Mouse (Mus musculus): Measurements from ENCODE around the gene Rb1.
A peak's percentile ranks its signal among the peaks of the same experiment; 100 is the strongest.

Rb1 gene

DNA sequence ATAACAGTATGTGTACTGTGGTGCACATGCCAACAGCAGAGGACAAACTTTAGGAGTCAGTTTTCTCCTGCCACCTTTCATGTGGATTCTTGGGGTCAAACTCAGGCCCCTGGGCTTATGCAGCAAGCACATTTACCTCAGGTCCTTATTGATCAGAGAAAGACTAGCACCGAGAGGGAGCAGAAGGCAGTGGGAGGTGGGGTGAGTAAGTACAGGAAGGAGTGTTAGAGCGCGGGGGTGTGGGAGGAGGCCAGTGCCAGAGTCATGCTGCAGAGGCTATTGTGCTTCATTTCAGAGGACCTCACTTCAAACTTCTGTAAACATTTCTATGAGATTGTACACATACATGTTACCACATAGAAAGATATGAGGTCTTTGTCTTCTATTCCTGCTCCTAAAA lies 124.2 kb downstream of the Rb1 start:
- peak; percentile 40 for DNase-seq

DNA sequence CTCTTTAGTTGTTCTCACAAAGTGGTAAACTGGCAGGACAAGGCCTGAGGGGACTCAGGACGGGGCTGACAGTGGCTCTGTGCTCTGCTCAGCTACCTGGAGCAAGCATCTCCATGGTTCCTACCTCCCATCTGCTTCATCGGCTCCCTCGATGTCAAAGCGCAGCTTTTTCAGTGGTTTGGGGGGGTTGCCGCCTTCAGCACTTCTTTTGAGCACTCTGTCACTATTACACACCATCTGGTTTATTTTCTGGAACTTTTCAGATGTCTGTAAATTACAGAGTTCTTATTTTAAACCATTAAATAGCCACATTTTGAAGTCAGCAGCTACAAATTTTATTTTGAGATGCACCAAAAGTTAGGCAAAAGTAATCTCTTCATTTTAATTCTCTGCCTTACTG lies 126.6 kb downstream of the Rb1 start:
- DNase-seq = no peak

DNA sequence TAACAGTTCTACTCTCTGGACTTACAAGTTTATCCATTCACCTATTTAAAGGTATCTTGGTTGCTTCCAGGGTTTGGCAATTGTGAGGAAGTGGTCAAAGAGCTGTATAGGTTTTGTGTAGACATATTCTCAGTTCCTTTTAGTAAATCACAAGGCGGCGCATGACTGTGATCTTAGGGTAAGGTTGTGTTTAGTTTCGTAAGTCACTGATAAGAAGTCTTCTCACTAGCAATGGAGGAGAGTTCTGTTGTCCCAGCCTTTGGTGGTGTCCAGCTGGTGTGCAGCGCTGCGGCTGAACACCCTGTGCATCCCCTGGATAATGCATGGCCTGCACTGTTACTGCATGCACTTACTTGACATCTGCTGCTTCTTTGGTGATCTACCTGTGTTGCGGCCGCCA lies 138.7 kb downstream of the Rb1 start:
- no peak for DNase-seq

DNA sequence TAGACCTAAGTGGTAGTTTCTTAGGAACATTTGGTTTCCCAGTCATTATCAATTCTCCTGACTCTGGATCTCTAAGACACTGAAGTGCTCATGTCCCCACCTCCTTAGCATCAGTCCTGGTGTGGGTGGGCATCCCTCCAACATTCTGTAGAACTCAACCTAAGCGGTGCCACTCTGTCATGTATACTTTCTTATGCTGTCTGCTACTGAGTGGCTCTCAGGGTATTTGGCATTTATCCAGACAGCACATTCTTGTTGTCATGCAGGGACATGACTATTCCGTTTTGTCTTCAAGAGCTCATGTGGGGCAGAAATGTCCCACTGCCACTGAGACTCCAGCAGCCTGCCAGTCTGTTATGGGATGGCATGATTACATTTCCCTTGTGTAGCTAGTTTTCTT lies 144.5 kb downstream of the Rb1 start:
- DNase-seq = no peak

DNA sequence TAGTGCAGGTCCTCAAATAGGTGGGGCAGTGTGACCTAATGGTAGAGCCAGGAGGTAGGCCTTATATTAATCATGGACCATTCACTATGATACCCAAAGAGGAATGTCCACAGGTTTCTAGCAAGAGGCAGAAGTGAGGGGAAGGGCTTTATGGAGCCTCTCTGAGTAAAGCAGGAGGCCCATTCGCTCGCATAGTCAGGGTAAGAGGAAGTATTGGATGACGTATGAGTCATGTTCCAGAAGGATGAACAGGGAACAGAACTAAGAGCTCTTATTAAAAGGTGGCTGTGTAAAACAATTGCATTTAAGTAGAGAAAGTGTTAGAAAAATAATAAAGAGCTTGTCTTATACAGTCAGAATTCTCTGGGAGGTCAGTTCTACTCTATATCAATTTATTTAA lies 145.0 kb downstream of the Rb1 start:
- no peak for DNase-seq

DNA sequence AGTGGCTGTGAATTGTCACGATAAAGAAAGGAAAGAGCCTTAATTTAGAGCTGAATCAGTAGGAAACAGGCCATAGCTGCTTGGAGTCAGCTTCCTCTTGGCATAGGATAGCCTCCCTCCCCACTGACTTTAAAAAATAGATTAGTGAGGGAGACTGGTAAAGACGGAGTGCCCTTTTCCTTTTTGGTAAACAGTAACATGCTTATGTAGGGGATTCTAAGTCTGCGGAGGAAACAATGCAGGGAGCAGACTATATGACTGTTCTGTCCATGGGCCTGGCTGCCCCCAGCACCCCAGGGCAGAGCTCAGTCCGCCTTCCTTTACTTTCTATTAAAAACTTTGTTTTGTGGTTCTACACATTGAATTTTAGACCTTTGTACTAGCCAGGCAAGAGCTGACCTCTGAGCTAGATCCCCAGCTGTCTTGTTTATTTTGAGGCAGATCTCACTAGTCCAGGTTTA lies 146.4 kb downstream of the Rb1 start:
- no peak for DNase-seq

DNA sequence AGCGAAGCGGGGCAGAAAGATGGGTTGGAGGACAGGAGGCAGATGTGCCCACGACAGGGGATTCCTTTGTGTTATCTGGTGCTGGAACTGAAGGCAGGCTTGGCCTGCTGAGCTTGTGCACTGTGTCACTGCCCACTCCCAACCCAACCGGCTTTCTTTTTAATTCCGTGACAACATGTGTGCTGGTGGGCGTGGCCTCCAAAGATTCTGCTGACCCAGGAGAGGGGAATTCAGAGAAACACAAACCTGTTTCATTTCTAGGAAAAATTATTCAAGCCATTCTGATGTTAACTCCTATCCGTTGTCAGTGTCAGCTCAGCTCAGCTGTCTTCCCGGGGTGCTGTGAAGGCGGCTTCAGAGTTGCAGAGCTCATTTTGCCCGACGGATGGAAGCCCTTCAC lies 147.7 kb downstream of the Rb1 start:
- DNase-seq = no peak

DNA sequence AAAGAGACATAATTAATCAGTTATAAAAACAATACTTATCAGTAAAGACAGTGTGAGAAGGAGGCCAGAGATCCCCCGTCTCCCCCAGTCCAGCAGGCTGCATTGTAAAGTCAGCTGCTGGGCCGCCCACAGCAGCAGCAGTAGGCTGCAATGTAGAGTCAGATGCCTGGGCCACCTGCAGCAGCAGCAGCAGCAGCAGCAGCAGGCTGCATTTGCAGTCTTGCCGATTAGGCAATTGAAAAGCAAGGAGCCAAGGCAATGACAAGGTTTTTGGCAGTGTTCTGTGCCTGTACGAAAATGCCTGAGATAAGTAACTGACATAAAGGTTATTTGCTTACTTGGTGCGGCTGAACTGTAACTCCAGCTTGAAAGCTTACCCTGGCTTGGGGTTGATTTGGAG lies 149.4 kb downstream of the Rb1 start:
- no peak for DNase-seq

DNA sequence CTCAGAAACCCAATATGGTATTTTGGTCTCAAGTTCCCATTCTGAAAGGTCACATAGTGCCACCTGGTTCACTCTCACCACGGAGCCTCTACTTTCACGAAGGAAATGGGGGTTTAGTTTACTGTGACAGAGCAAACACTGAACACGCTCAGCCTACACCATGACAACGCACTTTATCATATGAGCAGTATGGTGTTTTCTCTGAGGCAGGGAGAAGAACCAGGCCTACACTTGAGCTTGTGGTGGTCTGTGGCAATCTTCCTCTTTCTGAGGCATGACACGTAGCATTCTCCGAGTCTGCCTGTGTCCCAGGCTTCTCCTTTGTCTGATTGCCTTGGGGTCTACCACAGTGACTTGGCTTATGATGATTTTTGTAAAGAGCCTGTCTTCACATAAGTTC lies 149.8 kb downstream of the Rb1 start:
- no peak for DNase-seq

DNA sequence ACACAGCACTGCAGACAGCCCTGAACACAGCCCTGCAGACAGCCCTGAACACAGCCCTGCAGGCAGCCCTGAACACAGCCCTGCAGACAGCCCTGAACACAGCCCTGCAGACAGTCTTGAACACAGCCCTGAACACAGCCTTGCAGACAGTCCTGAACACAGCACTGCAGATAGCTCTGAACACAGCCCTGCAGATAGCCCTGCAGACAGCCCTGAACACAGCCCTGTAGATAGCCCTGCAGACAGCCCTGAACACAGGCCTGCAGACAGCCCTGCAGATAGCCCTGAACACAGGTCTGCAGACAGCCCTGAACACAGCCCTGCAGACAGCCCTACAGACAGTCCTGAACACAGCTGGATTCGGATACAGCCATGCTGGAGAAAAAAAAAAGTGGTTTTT lies 150.6 kb downstream of the Rb1 start:
- no peak for DNase-seq

DNA sequence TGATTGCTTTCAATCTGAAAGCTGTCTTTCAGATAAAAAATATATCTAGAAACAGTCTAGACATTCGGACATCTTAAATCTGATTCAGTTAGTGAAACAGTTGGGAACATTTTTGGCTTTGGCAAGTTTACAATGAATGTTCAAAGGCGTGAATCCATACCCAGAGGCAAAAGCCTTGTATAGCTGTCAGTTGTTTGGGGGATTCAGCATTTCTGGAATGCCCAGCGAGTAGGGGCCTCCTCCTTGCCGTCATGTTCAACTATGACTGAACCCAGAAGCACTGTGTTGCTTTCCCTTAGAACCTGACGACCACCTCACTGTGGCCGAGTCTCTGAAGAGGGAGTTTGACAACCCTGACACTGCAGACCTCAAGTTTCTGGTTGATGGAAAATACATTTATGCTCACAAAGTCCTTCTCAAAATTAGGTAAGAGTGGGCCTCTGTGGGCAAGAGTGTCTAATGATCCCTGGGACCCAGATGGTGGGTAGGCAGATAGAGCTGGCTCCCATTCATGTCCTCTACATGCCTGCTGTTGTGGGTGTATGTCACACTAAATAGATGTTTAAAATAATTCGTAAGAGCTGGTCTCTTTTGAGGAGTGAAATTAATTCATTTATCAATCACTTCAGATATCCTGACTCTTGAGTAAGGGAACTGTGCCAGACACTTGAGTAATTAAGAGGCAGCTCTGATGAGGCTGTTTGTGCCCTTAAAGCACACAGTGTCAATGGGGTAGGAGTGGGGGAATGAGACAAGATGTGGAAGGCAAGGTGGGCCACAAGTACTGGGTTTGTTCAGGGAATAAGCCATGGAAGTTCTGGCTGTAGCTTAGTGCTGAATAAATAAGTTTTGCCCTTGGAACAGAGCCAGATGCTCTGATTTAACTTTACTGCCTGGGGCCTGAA lies 151.3 kb downstream of the Rb1 start:
- peak; percentile 40 for DNase-seq

DNA sequence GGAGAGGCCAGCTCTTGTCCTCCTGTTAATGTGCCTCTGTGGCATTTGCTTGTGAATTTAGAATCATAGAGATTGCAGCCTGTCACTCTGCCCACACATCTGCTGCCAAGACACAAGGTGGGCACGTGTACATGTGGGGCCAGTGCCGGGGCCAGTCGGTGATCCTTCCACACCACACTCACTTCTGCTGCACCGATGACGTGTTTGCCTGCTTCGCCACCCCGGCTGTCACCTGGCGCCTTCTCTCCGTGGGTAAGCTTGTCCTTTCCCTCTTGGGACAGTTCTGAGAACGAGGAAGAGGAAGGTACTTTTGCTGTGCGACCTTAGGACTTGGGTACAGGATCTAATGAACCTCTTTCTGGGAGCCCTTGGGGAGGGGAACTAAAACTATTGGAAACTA lies 152.0 kb downstream of the Rb1 start:
- DNase-seq = no peak

DNA sequence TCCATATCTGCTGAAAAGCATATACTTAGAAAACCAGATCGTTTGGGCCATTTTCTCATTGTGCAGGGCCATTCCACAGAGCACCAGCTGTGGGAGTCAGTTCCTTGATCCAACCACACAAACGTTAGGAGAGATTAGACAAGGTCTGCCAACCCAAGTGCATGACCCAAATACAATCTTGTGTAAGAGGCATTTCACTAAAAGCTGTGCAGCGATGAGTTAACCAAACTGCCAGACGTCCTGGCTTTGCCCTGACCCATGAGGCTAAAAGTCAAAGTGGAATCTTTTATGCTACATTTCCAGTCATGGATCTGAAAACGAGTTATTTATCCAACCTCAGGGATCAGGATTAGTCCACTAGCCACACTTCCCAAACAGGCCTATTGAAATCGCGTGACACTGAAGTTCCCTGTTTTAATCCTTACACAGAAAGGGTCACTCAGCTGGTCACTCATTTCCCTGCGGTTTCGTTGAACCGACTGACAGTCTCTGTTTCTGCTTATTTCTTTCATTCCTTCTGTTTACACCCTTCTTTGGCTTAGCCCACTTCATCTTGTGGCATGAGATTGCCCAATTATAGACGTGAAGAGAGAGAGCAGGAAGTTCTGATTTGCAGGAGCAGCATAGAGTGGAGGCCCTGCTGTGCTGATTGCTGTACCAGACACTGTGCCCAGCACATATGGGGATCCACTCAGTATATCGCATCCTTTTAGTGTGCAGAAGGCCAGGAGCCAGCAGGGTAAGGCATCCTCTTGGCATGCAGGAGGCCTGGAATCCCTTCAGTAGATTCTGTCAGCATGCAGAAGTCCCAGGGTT lies 153.2 kb downstream of the Rb1 start:
- DNase-seq = no peak

DNA sequence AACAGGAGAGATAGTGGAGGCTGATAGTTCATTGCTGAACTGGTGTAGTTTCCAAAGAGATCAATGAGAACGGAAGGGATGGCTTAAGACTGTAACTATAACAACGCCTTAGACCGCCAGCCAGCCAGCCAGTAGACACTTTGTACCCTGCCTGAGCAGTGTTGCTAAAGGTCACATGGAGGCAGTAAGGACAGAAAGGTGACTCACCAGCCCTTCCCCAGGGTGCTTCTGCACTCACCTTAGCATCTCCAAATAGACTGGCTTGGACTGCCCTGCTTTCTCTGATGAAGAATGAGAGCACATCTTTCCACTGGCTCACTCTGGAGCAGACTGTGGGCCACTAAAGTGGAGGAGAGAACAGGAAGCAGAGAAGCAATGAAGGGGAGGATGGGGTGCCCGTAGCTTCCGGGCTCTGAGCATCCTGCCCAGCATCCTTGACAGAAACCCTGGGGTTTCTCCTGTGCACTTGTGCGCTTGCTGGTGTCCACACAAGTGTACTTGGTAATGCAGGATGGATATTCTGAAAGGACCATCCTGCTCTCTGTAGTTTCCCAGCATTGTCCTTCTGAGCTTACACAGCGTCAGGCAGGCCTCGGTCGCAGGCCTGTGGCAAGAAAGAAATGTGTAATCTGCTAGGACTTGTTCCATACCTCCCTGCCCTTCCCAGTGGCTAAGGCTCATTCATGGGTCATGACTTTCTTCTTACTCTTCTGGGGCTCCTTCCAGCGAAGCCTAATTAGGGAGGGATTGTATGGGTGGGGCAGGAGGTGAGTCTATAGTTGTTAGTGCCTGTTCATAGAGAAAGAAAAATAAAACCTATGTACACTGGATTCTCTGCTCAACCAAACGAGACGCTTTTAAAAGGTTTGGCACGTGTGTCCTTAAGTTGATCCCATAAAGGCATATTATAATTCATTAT lies 155.4 kb downstream of the Rb1 start:
- DNase-seq = no peak

DNA sequence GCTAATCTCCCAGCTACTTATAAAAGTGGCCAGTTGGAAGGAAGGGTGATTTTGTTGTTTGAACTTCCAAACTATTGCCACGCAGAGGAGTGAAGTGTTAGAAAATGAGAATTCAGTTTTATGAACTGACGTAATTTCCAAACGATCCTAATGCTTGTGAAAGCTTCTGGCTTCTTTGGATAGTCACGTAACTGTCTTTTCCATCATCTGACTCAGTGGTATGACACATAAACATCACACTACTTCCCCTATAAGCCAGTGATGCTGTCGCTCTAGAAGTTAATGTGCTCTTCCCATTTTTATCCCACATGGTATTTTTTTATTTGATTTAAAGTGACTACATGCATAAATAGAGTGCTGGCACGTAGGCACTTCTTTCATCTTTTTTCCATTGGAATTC lies 157.0 kb downstream of the Rb1 start:
- DNase-seq = no peak

DNA sequence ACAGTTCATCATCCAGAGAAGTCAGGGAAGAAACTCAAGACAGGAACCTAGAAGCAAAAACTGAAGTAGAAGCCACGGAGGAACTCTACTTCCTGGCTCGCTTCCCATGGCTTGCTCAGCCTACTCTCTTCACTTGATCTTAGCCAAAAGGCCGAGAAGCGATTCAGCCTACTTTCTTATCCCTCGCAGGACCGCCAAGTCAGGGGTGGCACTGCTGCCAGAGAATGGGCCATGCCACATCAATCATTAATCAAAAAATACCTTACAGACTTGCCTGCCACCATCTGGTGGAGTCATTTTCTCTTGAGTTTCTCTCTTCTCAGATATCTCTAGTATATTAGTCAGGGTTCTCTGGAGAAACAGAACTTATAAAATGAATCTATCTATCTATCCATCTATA lies 160.5 kb downstream of the Rb1 start:
- DNase-seq = no peak

DNA sequence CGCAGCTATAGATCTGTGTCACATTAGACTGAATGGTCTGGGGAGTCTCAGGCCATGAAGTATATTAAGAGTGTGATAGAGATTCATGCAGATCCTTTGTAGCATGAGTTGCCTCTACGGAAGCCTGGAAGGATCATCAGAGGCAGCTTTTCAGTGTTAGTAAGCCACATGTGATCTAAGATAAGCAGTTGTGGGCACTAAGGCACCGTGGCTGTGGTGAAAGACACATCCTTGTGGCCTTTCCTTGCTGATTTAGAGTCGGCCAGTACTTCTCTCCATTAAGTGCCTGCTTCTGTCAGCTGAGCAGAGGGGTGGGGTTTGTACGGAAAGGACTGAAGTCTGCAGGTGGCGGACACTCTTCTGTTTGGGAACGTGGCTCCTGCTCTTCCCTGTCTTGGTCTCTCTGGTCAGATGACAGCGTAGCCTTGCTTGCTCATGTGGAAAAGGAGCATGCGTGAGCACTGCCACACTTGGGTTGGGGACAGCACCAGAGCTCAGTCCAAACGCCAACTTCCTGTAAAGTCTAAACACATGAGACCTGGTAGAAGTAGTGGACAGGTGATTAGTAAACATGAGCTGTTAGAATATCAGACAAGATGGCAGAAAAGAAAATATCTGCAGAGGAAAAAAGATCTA lies 162.1 kb downstream of the Rb1 start:
- no peak for DNase-seq

DNA sequence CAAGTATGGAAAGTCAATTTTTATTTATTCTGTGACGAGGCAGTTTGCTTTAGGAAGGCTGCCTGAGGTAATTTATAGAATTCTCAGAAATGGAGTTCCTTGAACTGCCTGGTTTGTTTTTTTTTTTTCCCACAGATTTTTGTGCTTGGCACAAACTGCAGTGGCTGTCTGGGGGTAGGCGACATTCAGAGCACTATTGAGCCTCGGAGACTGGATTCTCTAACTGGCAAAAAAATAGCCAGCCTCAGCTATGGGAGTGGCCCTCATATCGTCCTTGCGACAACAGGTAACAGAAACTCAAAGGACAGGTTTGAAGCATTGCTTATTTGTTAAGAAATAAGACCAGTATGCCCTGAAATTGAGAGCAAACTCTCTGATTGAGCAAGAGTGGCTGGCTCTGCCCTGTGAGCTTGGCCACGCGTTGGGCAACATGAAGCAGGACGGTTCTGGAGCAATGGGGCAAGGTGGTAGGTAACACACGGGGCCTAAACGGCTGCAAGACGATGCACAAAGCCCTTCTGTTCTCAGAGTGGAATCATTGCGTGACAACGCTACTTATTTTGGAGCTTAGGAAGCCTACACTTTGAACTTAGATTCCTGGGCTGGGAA lies 163.3 kb downstream of the Rb1 start:
- no peak for DNase-seq

DNA sequence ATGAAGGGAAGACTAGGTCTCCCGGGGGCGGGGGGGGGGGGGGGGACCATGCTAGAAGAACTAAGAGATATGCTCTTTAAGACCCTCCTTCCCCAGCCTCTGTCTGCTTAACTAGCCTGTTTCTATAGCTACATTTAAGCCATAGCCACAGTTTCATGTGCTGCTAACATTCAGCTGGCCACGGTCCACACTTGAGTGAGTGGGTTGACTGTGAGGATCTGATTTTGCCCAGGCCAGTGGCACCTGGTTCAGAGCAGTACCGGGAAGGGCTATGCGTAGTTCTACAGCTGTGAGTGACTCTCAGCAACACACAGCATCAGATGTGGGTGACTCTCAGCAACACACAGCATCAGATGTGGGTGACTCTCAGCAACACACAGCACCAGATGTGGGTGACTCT lies 164.3 kb downstream of the Rb1 start:
- DNase-seq = no peak

DNA sequence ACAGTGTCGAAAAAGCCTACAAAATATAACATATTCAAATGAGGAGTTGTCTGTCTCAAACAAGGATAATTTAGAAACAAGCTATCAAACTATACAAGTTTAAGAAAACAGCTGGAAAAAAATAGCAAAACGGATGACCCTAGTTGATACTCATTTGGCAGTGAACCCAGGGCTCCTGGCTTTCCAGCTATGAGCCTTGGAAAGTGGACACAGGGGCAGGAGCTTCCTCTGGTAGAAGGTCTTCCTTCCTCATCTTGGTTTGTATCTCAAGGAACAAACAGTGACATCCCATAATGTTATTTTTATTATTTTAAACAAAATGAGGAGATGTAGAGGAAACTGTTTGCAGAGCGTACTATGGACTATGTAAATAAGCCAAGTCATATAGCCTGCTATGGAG lies 177.5 kb downstream of the Rb1 start:
- no peak for DNase-seq

DNA sequence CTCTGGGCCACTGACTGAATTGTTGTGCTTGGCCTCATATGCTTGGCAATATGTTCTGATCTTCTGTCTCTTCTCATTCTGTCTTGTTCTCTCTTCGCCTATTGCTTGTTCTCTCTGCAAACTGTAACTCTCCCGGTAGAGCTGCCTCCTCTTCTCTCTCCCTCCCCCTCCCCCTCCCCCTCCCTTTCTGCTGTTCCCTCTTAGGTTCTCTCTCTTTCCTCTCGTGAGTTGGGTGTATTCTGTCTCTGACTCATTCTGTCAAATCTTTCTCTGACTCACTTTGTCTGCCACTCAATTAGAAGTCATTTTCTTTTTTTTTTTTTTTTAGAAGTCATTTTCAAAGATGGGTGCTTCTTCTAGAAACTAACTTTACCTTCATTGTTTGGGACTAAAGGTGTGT lies 178.9 kb downstream of the Rb1 start:
- DNase-seq = no peak

DNA sequence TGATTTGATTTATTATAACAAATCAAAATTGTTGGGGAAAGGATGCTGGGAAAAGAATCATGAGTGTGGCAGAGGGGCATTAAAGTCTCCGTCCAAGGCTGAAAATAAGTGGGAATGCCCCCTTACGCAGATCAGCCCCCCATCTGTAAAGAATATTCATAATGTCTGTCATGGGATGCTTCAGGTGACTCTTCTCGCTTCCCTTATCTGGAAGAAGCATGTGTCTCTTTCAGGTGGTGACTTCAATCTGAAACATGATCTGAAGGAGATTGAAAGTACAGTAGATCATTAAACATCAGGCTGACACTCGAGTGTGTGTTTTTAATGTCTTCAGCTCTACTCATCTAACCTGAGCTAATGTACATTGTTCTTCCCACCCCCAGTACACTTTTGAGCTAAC lies 180.1 kb downstream of the Rb1 start:
- DNase-seq = no peak

All from right cerebral cortex, adult 18-20 months (tissue).